26 mouse cellular contexts compared by ENCODE assay signal in genomic region chr16:74427071-74427470, GRCm38 (mm10).
"Had no signal": no experiment of that assay in that cellular context is flagged by ENCODE, and none has a peak within 500 bp of the region (broad histone marks: within the 10 kb centered on the region; RNA-seq: fewer than 3 reads in every experiment).

No protein-coding gene starts in this region.

- H3K4me3 ChIP-seq: heart, adult 2 months; heart, embryonic 12.5 days; hindbrain, embryonic 10.5 days; hindbrain, embryonic 12.5 days; intestine, embryonic 15.5 days; layer of hippocampus, adult 2 months; left cerebral cortex, adult 2 months; limb, embryonic 10.5 days; limb, embryonic 12.5 days; liver, embryonic 13.5 days had no signal

- DNase-seq: gastrocnemius, postnatal 14 days; gastrocnemius, postnatal 36 days; heart, adult 11 months; heart, adult 2 months; heart, postnatal 10 days; heart, postnatal 4 days; kidney, adult 18-20 months; kidney, adult 8-10 months; kidney, postnatal 10 days; kidney, postnatal 25 days; kidney, postnatal 4 days; liver; liver, embryonic 13.5 days had no signal

- H3K27me3 ChIP-seq: heart, embryonic 12.5 days; hindbrain, embryonic 12.5 days; intestine, embryonic 15.5 days; limb, embryonic 12.5 days; liver, embryonic 13.5 days had no signal

- H3K9ac ChIP-seq: heart, embryonic 12.5 days; hindbrain, embryonic 12.5 days; hindbrain, embryonic 14.5 days; intestine, embryonic 15.5 days; limb, embryonic 12.5 days; liver, embryonic 13.5 days had no signal

- H3K4me1 ChIP-seq: heart, embryonic 12.5 days; hindbrain, embryonic 12.5 days; intestine, embryonic 15.5 days; liver, embryonic 13.5 days had no signal

- H3K9me3 ChIP-seq: heart, embryonic 12.5 days; hindbrain, embryonic 10.5 days; hindbrain, embryonic 12.5 days; intestine, embryonic 15.5 days; limb, embryonic 10.5 days; limb, embryonic 12.5 days; liver, embryonic 13.5 days had no signal

- H3K36me3 ChIP-seq: heart, embryonic 12.5 days; hindbrain, embryonic 10.5 days; hindbrain, embryonic 12.5 days; intestine, embryonic 15.5 days; limb, embryonic 10.5 days; limb, embryonic 12.5 days; liver, embryonic 13.5 days had no signal

- ATAC-seq: hindbrain, embryonic 16.5 days; inflammation-experienced regulatory T-cells, adult 6 months; intestine, embryonic 15.5 days; intestine, postnatal 0 days had no signal

- H3K27ac ChIP-seq: heart, adult 2 months; hindbrain, embryonic 10.5 days; hindbrain, embryonic 12.5 days; hindbrain, embryonic 14.5 days; intestine, embryonic 15.5 days; layer of hippocampus, adult 2 months; left cerebral cortex, adult 2 months; limb, embryonic 10.5 days; limb, embryonic 12.5 days; liver, embryonic 13.5 days had no signal

- H3K4me2 ChIP-seq: heart, embryonic 12.5 days; hindbrain, embryonic 12.5 days; hindbrain, embryonic 14.5 days; intestine, embryonic 15.5 days; limb, embryonic 12.5 days; liver, embryonic 11.5 days; liver, embryonic 13.5 days had no signal
